15 mouse cellular contexts compared by ENCODE assay signal in genomic region chr5:104468586-104468985, GRCm38 (mm10).
"Had no signal": no experiment of that assay in that cellular context is flagged by ENCODE, and none has a peak within 500 bp of the region (broad histone marks: within the 10 kb centered on the region; RNA-seq: fewer than 3 reads in every experiment).

No protein-coding gene starts in this region.

- H3K4me1 ChIP-seq: stomach, embryonic 15.5 days had no signal

- H3K4me2 ChIP-seq: neural tube, embryonic 15.5 days; stomach, embryonic 15.5 days had no signal

- H3K27me3 ChIP-seq: neural tube, embryonic 15.5 days; stomach, embryonic 15.5 days had no signal

- H3K9ac ChIP-seq: neural tube, embryonic 15.5 days; stomach, embryonic 15.5 days had no signal

- H3K27ac ChIP-seq: neural tube, embryonic 15.5 days; stomach, embryonic 15.5 days; stomach, postnatal 0 days had no signal

- H3K4me3 ChIP-seq: neural tube, embryonic 15.5 days; stomach, embryonic 15.5 days had no signal

- H3K9me3 ChIP-seq: neural tube, embryonic 15.5 days; stomach, embryonic 15.5 days had no signal

- DNase-seq: retina, postnatal 1 day; right cerebral cortex, adult 18-20 months; right cerebral cortex, postnatal 14 days; right cerebral cortex, postnatal 25 days; right cerebral cortex, postnatal 4 days; spleen, adult 18-20 months; thymus, adult 18-20 months; thymus, adult 2 months; thymus, postnatal 14 days; thymus, postnatal 25 days; thymus, postnatal 36 days; thymus, postnatal 4 days had no signal
